7 mouse cellular contexts compared by ENCODE assay signal in genomic region chr7:4412406-4412805, GRCm38 (mm10). TPM values are rescaled to one million over a fixed set of nuclear protein-coding genes. Genes with fewer than 3 reads are reported as not detected.
"Had no signal": no experiment of that assay in that cellular context is flagged by ENCODE, and none has a peak within 500 bp of the region (broad histone marks: within the 10 kb centered on the region; RNA-seq: fewer than 3 reads in every experiment).

No protein-coding gene starts in this region.

RNA-seq across cellular contexts. Expression of gene Gp6, which starts 14.9 kb away (rescaled TPM):
- polyA plus RNA-seq: cerebellum, adult 2 months; cortical plate, adult 2 months; embryonic facial prominence, embryonic 15.5 days; forebrain, embryonic 14.5 days; forebrain, postnatal 0 days; gonadal fat pad, adult 2 months had no signal

RNA-seq across cellular contexts. Expression of gene Eps8l1, which starts 48.1 kb away (rescaled TPM):
- polyA plus RNA-seq: erythroblast, embryonic 14.5 days had no signal
